In genomic region chr13:9180221-9180620, GRCm38 (mm10) we compare ENCODE assay signal across 9 mouse cellular contexts.
DNase-seq lines count a peak whose midpoint lies in the region; ATAC-seq and TF ChIP-seq lines count a peak whose summit lies in the region.
"Had no signal": no experiment of that assay in that cellular context is flagged by ENCODE, and none has a peak within 500 bp of the region (broad histone marks: within the 10 kb centered on the region; RNA-seq: fewer than 3 reads in every experiment).

No protein-coding gene starts in this region.

- peak overlapping the region; percentile 40 for H3K4me2 ChIP-seq in intestine, postnatal 0 days (replicated peaks; ENCODE audit: low read depth)
- H3K4me2 ChIP-seq in liver, embryonic 16.5 days (ENCODE audit: low read depth, low read length) = peak overlapping the region; percentile 26; the same call in 1 of the 2 replicates

- no peaks in the 10 kb centered on the region for H3K27me3 ChIP-seq in ES-Bruce4 (ENCODE audit: control insufficient read depth, insufficient read depth, low read length, poor library complexity, severe bottlenecking)
- H3K27me3 ChIP-seq in intestine, postnatal 0 days (replicated peaks; ENCODE audit: control insufficient read depth, insufficient read depth, low read length) = no peaks in the 10 kb centered on the region
- no peaks in the 10 kb centered on the region for H3K27me3 ChIP-seq in liver, embryonic 16.5 days (ENCODE audit: control insufficient read depth, insufficient read depth, low read depth, low read length)

- H3K4me1 ChIP-seq in ES-Bruce4 (ENCODE audit: control insufficient read depth, insufficient read depth, low read length) = no peaks in the 10 kb centered on the region
- H3K4me1 ChIP-seq in intestine, postnatal 0 days (replicated peaks; ENCODE audit: control insufficient read depth, insufficient read depth, low read length) = no peaks in the 10 kb centered on the region
- H3K4me1 ChIP-seq in liver, embryonic 16.5 days (ENCODE audit: control insufficient read depth, low read depth, low read length) = no peaks in the 10 kb centered on the region; the same call in 1 of the 2 replicates

- TF ChIP-seq CTCF in ES-Bruce4 (IDR thresholded peaks at IDR 0.05; ENCODE audit: low read depth, low read length) = no peak
- no peak for TF ChIP-seq CTCF in intestine, postnatal 0 days (IDR thresholded peaks at IDR 0.05; ENCODE audit: low read depth)

- H3K9ac ChIP-seq in ES-Bruce4 (ENCODE audit: low read depth, poor library complexity, severe bottlenecking) = peak overlapping the region; percentile 32; the same call in 1 of the 2 replicates
- no peak overlapping the region for H3K9ac ChIP-seq in intestine, postnatal 0 days (ENCODE audit: low read depth, low read length)
- no peak overlapping the region for H3K9ac ChIP-seq in liver, embryonic 16.5 days (ENCODE audit: low read depth, low read length)

- WGBS in intestine, postnatal 0 days = 54% methylated on average over 11 of the region's 11 CpGs
- 21% methylated on average over 11 of the region's 11 CpGs for WGBS in liver, embryonic 16.5 days (ENCODE audit: insufficient replicate concordance)

- no peak for ATAC-seq in intestine, postnatal 0 days
- no peak for ATAC-seq in liver, embryonic 16.5 days (ENCODE audit: low read depth)
- no peak for ATAC-seq in erythroid progenitor cell, adult 5-6 weeks (replicated peaks; ENCODE audit: low FRiP score, poor library complexity, severe bottlenecking)

- no peak for TF ChIP-seq EP300 in ES-Bruce4 (IDR thresholded peaks at IDR 0.05; ENCODE audit: insufficient read depth, low read depth, low read length)

- no peak for TF ChIP-seq POLR2A in ES-Bruce4 (IDR thresholded peaks at IDR 0.05; ENCODE audit: insufficient read depth, low read length)

- H3K9me3 ChIP-seq in ES-Bruce4 (replicated peaks; ENCODE audit: control insufficient read depth, insufficient read depth, low read length, poor library complexity, severe bottlenecking) = no peaks in the 10 kb centered on the region
- H3K9me3 ChIP-seq in intestine, postnatal 0 days (ENCODE audit: control insufficient read depth) = no peaks in the 10 kb centered on the region
- no peaks in the 10 kb centered on the region for H3K9me3 ChIP-seq in liver, embryonic 16.5 days (replicated peaks; ENCODE audit: control insufficient read depth, low read length)

- H3K4me3 ChIP-seq in ES-Bruce4 (ENCODE audit: low read depth, low read length) = peak overlapping the region; percentile 53
- no peak overlapping the region for H3K4me3 ChIP-seq in intestine, postnatal 0 days (ENCODE audit: low read depth, low read length)
- H3K4me3 ChIP-seq in liver, embryonic 16.5 days (ENCODE audit: low read depth, low read length) = no peak overlapping the region
- H3K4me3 ChIP-seq: myocyte had no signal

- no peaks in the 10 kb centered on the region for H3K36me3 ChIP-seq in ES-Bruce4 (ENCODE audit: control insufficient read depth, insufficient read depth, low read length, poor library complexity, severe bottlenecking)
- no peaks in the 10 kb centered on the region for H3K36me3 ChIP-seq in intestine, postnatal 0 days (ENCODE audit: control insufficient read depth, insufficient read depth)
- no peaks in the 10 kb centered on the region for H3K36me3 ChIP-seq in liver, embryonic 16.5 days (ENCODE audit: control insufficient read depth, insufficient read depth)

- DNase-seq in 416B (ENCODE audit: low read depth) = peak; percentile 59
- DNase-seq in cerebellum, adult 11-12 months = no peak
- DNase-seq in cerebellum, adult 11 months = no peak
- DNase-seq in right cerebral cortex, postnatal 4 days = no peak

- H3K27ac ChIP-seq in ES-Bruce4 (ENCODE audit: insufficient read depth, low read length) = no peak overlapping the region
- no peak overlapping the region for H3K27ac ChIP-seq in intestine, postnatal 0 days (ENCODE audit: low read depth, low read length)
- H3K27ac ChIP-seq in liver, embryonic 16.5 days (ENCODE audit: low read length) = no peak overlapping the region
